Mouse (Mus musculus) CH12.LX (cell line): ENCODE data around the gene Arrb1.

Experiments
- CTCF ChIP-seq, 2 experiments: IDR thresholded peaks in 1 of 2; conservative IDR thresholded peaks in 1 of 2; 2 replicates each; pipeline ENCODE4 v1.5.1; 2011 to 2012; ENCODE audit warnings: low read depth in 2 of 2, low read length in 2 of 2, improper control_type of control experiment in 1 of 2, inconsistent platforms in 1 of 2, mild to moderate bottlenecking in 1 of 2, moderate library complexity in 1 of 2
- ELF1 ChIP-seq: IDR thresholded peaks from 2 replicates; pipeline ENCODE4 v1.6.1; 2014; ENCODE audit warnings: low read depth, mild to moderate bottlenecking, inconsistent platforms, low read length, improper control_type of control experiment
- NRF1 ChIP-seq: IDR thresholded peaks from 2 replicates; pipeline ENCODE4 v1.6.1; 2014; ENCODE audit warnings: low read depth, mild to moderate bottlenecking, inconsistent platforms, low read length, improper control_type of control experiment, moderate library complexity
- POLR2A ChIP-seq: IDR thresholded peaks from 2 replicates; pipeline ENCODE4 v1.6.1; 2011; ENCODE audit warnings: low read depth, mild to moderate bottlenecking, improper control_type of control experiment, low read length
- SIN3A ChIP-seq: IDR thresholded peaks from 2 replicates; pipeline ENCODE4 v1.6.1; 2012; ENCODE audit warnings: low read length, improper control_type of control experiment, inconsistent platforms
- USF1 ChIP-seq: IDR thresholded peaks from 2 replicates; pipeline ENCODE4 v1.6.1; 2014; ENCODE audit warnings: low read depth, mild to moderate bottlenecking, inconsistent platforms, low read length, improper control_type of control experiment
- ZKSCAN1 ChIP-seq: IDR thresholded peaks from 2 replicates; pipeline ENCODE4 v1.6.1; 2012; ENCODE audit warnings: low read depth, inconsistent platforms, low read length, improper control_type of control experiment, borderline replicate concordance

- TF ChIP-seq CTCF (conservative IDR thresholded peaks at IDR 0.05 in 1 of 2, IDR thresholded peaks at IDR 0.05 in 1 of 2; ENCODE audit: low read depth in 2 of 2, low read length in 2 of 2): no peak
- TF ChIP-seq POLR2A: no peak
- TF ChIP-seq USF1: no peak
- no peak for TF ChIP-seq SIN3A
- no peak for TF ChIP-seq ZKSCAN1
- TF ChIP-seq NRF1: no peak
- TF ChIP-seq ELF1: no peak
These were observed 25.2 kb upstream of the Arrb1 start for GRCm38 (mm10) chr7:99510087-99510501.
